Mouse (Mus musculus) thymus, adult 18-20 months (tissue): ENCODE measurements around the gene 4921507P07Rik.
"Not testable (repeated sequence)": the region's sequence is repeated elsewhere in the genome, so short reads cannot be mapped to it uniquely, and the experiment has no call there.

ENCODE experiments used
- DNase-seq, 2 experiments: peaks; one replicate each; pipeline ENCODE4 v3.0.0; 2022; ENCODE audit warnings: mixed read lengths in 2 of 2

Gene 4921507P07Rik

DNA sequence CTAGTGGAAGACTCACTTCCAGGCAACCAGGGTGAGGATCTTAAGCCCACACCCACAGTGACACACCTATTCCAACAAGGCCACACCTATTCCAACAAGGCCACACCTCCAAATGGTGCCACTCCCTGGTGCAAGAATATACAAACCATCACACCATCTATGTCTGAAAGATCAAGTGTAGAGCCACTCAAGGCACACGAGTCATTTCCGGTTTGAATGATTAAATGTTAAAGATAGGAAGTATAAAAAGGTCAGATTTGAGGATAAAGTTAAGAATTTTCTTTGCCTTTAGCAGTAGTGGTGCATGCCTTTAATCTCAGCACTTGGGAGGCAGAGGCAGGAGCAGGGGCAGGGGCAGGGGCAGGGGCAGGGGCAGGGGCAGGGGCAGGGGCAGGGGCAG lies 42.2 kb downstream of the 4921507P07Rik start:
- DNase-seq = not testable (repeated sequence)

DNA sequence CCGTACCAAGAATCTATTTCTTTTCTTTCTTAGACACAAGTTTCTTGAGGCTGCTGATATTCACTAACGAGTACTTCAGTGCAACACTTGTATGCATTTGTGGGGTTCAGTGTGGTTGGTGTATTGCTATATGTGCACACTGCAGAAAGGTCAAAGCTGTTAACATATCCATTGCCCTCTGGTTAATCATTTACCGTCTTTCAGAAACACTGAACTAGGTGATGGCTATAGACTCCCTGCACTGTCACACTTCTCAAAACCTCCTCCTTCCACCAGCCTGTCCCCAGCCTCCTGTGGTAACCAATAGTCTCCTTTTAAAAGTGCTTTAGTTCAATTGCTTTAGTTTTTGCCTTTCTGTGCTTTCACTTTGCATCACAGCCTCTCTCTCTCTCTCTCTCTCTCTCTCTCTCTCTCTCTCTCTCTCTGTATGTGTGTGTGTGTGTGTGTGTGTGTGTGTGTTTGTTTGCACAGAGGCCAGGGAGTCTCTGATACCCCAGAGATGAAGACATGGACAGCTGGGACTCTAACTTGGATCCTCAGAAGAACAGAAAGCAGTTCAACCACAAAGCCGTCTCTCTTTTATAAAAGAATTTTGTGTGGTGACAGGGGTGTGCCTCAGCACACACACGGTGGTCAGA lies 43.4 kb downstream of the 4921507P07Rik start:
- no peak for DNase-seq

DNA sequence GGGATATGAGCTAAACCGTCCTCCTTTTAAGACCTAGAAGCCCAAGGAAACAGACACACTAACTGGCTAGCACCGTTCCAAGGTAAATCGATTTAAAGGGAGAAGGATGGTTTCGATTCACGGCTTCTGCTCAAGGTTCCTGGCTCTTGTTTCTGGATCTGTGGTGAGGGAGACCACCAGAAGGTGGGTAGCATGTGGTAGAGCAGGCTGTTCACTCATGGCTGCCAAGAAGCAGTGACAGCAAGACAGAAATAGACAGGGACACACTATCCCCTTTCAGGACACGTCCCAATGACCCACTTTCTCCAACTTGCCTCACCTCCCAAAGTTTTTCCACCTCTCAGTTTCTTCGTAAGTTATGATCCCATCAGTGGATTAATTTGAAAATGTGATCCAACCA lies 46.6 kb downstream of the 4921507P07Rik start:
- no peak for DNase-seq

DNA sequence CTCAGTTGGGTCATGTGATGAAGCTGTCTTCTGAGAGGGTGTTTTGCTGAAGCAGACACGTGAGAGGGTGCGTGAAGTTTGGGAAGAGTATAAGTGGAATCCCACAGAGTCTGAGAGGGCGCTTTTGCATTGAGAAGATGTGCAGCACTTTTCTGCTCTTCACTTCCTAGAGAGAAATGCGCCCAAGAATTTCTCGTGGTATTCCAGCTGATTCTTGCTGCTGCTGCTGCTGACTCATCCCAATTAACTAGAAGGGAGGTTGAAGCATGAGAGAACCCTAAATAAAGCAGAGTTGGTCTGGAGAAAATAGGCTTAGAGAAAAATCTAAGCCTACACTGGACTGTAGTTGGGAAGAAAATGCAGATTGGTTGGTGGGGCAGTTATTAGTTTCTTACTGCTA lies 47.4 kb downstream of the 4921507P07Rik start:
- no peak for DNase-seq

DNA sequence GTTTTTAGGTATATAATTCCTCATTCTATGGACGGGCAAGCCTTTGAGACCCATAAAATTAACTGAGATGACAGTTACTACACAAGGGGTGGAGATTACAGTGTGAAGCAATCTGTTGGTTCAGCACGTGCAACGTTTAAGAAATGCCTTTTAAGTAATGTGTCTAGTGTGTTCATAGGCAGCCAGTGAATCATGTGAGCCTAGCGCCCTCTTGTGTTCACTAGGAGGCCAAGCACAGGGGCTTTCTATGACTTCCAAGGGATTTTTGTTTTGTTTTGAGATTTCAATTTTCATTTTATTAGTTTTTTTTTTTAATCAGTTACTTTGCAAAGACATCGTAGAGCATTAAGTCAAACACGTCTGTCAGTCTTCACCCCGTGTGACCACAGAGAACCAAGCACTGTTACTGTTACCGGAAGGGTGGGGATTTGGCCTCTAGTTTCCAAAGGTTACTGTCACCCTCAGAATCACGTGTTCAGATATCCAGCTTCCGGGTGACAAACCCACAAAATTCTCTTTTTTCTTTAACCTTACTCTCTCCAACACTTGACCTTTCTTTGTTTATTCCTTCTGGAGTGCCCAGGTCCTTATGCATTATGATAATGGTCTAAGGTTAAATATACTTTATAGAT lies 50.9 kb downstream of the 4921507P07Rik start:
- DNase-seq = no peak

DNA sequence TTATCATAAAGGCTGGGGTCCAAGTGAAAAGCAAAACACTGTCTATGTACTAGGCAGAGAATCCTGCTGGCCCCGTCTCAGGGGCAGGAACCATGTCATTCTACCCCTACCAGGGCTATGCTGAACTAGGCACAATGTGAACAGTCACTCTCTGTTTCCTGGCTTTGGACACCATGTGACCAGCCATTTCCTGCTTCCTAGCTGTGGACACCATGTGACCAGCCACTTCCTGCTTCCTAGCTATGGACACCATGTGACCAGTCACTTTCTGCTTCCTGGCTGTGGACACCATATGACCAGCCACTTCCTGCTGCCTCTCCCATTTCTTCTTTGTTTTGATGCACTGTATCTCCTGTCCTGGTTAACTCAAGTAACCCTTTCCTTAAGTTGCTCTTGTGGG lies 53.9 kb downstream of the 4921507P07Rik start:
- no peak for DNase-seq

DNA sequence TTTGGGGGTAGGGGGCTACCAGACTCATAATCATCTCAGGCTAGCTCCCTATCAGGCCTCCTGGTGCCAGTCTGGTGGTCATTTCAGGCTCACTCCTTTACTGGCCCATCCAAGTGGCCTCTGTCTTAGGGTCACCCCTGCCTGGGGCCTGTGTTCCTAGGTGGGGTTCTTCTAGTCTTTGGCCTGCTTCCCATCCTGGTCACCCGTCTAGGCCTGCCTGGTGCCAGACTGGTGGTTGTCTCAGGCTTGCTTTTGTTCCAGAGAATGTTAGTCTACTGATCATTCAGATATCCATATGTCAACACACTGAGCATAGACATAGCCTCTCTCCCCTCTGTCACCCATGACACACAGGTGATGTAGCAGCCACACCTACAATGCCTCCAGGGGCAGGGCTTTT lies 56.8 kb downstream of the 4921507P07Rik start:
- no peak for DNase-seq

DNA sequence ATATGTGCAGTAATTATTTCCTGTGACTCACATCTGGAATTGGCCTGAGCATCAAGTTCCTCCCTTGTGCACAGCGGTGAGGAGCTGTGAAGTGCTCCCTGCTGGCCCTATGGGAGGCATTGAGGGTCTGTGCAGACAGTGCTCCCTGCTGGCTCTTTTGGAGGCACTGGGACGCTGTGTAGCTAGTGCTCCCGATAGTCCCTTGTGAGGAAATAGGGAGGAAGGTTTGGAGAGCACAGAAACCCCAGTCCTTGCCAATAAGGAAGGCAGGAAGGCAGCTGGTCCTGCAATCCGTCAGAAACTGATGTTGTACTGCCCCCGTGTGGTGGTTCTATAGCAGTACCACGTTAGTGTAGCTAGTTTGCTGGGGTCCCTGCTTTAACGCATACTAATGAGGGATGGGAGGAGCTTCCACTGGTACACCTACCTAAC lies 60.0 kb downstream of the 4921507P07Rik start:
- peak; percentile 32 to 44 for DNase-seq

DNA sequence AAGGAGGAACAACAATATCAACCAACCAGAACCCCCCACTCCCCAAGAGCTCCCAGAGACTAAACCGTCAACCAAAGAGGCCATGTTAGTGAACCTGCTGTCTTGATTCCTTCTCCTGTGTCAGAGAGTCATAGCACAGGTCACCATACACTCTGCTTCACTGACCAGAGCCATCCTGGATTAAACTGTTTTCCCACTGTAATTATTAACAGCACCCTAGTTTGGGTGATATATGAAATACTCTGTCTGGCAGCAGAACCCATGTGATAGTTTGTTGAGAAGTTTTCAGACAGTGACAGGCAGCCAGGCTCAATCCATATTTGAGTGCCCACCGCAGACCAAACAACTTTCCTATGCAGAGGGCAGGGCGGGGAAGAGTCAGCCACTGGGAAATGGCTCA lies 61.1 kb downstream of the 4921507P07Rik start:
- no peak for DNase-seq

DNA sequence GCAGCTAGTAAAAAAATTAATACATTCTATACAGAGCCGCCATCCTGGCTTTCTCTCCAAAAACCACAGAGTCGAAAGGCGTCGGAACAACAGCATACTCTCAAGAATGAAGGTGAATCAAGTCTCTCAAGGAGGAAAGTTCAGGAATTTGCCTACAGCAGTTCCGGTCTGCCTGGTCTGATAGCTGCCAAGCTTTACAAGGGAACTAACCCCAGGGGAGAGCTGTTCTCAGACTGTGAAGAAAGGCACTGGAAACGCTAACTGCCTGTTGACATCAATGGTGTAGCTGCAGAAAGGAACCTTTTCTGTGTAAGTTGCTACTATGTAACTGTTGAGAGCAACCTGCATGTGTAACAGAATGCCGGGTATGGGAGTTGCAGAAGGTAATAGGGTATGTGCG lies 64.5 kb downstream of the 4921507P07Rik start:
- DNase-seq = no peak

DNA sequence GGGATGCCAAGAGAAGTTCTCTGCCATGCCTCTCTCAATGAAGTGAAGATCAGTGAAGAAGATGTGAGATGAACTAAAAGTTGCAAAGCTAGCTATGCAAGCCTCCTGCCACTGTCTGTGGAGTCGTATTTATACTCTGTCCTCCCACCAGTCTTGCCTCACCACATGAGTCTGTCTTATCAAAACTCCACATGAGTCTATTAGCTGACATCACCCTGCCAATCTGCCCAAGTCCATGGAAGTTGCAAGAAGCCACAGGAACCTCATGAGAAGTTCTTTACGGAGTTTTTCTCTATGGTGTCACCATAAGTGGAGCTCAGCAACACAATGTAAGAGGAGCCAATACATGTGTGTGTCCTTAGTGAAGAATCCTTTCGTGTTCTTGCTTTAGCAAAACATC lies 65.4 kb downstream of the 4921507P07Rik start:
- DNase-seq = no peak

DNA sequence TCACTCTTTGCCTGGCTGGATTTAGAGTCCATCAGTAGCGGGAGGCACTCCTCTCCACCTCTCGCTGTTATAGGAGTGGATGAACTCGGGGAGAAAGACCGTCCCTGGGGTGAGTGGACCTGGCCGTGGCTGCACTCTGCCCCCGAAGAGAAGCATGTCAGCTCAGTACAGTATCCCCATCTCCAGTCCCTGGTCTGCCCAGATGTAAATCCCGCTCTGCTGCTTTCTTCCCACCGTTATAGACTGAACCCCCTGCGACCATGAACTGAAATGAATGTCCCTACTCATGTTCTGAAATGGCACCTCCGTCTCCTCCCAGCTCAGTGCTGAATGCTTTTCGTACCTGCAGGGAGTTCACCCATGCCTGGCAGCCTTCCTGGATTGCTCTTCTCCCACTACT lies 67.2 kb downstream of the 4921507P07Rik start:
- no peak for DNase-seq

DNA sequence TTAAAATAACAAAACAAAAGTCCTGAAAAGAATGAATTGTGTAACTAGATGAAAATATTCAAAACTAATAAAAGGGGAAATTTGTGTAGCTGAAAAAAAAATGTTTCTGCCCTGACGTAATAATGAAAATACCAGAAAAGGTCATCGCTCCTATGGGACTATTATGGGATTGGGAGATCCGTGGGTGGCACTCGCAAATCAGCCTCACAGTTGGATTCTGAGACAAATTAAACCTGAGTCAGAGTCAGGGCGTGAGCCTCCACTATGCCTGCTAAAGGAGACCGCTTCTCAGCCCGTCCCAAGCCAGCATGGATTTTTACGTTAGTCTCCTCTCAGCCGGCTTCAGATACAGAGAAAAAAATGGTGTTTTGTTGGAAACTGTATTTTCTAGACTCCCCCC lies 69.0 kb downstream of the 4921507P07Rik start:
- DNase-seq = no peak

DNA sequence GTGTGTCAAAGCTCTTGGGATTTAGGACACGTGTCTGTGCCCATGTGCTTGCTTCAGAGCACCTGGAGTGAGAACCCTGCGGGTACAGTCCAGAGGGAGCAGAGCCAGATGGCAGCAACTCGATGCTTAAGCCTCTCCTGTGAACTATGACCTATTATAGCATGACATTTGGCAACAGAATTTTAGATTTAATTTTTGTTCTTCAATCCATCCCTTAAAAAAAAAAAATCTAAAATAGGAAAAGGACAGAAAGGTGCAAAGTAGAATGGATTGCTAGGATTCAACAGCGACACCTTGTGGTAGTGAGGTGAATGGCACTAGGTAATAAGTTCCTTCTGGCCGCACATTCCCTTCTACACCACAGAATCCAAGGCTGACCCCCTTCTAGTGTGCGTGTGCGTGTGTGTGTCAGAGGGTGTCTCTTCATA lies 69.8 kb downstream of the 4921507P07Rik start:
- DNase-seq = no peak

DNA sequence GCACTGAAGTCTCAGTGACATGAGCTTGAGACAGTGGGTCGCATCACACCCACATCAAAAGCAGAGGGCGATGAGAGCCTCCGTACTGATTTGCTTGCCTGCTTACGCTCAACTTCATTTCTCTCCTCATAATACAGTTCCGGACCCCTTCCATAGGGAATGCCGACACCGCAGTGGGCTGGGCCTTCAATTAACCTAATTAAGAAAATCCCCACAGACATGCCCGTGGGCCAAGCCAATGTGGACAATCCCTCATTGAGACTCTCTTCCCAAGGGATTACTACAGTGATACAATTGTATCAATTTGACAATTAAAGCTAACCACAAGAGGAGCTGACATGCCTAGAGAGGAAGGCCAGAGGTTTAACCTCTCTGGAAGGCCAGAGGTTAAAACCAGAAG lies 70.6 kb downstream of the 4921507P07Rik start:
- DNase-seq = no peak

DNA sequence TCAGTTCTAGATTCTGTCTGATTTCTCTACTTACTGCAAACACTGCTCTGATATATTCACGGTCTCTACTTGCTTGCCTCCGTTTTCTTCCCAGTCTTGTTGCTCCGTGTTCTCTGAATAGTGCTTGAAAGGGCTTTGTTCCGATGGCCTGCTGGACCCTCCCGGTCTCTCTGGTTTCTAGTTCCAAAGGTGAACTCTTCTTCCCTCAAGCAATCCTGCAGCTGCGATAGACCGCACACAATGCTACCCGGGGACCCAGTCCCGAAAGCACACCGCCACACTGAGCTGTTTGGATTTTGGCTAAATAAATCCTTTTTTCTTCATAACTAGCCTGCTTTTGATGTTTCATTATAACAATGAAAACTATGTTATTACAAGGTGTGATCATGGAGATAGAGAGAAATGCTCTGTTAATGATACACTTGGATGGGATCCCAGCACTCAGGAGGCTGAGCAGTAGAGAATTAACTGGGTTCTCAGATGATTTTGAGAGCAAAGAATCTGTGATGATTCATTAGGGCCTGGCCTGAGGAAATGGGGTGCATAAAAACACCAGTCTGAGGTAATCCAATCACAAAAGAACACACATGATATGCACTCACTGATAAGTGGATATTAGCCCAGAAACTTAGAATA lies 72.1 kb downstream of the 4921507P07Rik start:
- no peak for DNase-seq
